Mouse (Mus musculus) neural tube, embryonic 11.5 days (tissue): ENCODE data around the gene Fam126b. TPM values are rescaled to one million over a fixed set of nuclear protein-coding genes. Genes with fewer than 3 reads are reported as not detected.
"Not testable (repeated sequence)": the region's sequence is repeated elsewhere in the genome, so short reads cannot be mapped to it uniquely, and the experiment has no call there.

Experiments used
- ATAC-seq: fragments of 200-750 bp; cut with Nextera tagmentation; 2 replicates; pipeline ENCODE4 v1.8.0; 2017; ENCODE audit warnings: moderate number of reproducible peaks, mild to moderate bottlenecking, moderate TSS enrichment, moderate library complexity; ENCODE audit not compliant: insufficient read depth, low FRiP score, low TSS enrichment
- DNase-seq: peaks from one replicate; pipeline ENCODE4 v3.0.0-alpha.2; 2015; ENCODE audit warnings: low spot score
- H3K27ac ChIP-seq: fragments of 300-500 bp; sonication (generic); 2 replicates; pipeline ENCODE4 v1.5.1; 2014; ENCODE audit warnings: low read depth, mild to moderate bottlenecking, low read length
- H3K27me3 ChIP-seq: fragments of 300-500 bp; sonication (generic); 2 replicates; pipeline ENCODE4 v1.6.1; 2014; ENCODE audit warnings: mild to moderate bottlenecking, low read length, mixed read lengths; ENCODE audit not compliant: control insufficient read depth, insufficient read depth
- H3K36me3 ChIP-seq: fragments of 300-500 bp; sonication (generic); 2 replicates; pipeline ENCODE4 v1.6.1; 2014; ENCODE audit warnings: mild to moderate bottlenecking, low read length, moderate library complexity, mixed read lengths; ENCODE audit not compliant: control insufficient read depth, insufficient read depth
- H3K4me1 ChIP-seq: fragments of 300-500 bp; sonication (generic); 2 replicates; pipeline ENCODE4 v1.6.1; 2014; ENCODE audit warnings: low read length, mixed read lengths; ENCODE audit not compliant: control insufficient read depth, insufficient read depth
- H3K4me2 ChIP-seq: fragments of 300-500 bp; sonication (generic); 2 replicates; pipeline ENCODE4 v1.6.1; 2014; ENCODE audit warnings: low read depth, mild to moderate bottlenecking, moderate library complexity
- H3K4me3 ChIP-seq: fragments of 300-500 bp; sonication (generic); 2 replicates; pipeline ENCODE4 v1.5.1; 2014; ENCODE audit warnings: low read depth, low read length
- H3K9ac ChIP-seq: fragments of 300-500 bp; sonication (generic); 2 replicates; pipeline ENCODE4 v1.6.1; 2014; ENCODE audit warnings: mild to moderate bottlenecking, low read length
- H3K9me3 ChIP-seq: fragments of 300-500 bp; sonication (generic); 2 replicates; pipeline ENCODE4 v1.6.1; 2016; ENCODE audit warnings: low read length; ENCODE audit not compliant: control insufficient read depth
- WGBS: fragments of 180-500 bp; shearing (Covaris S2); extraction: QIAGEN DNeasy Blood & Tissue Kit; methylation state at CpG from one replicate; pipeline ENCODE4 v1.1.7; 2014; 5-methylcytosine and 5-hydroxymethylcytosine counted together
- polyA plus RNA-seq: library from polyadenylated mRNA; unstranded; fragments of >200 nt; fragmentation: Nextera tagmentation; extraction: Ambion mirVana; gene quantifications from 2 replicates; pipeline ENCODE4 v1.2.1, GENCODE M21; 2014

Fam126b gene
- 7.0 and 8.6 TPM in 2 replicates for polyA plus RNA-seq

DNA sequence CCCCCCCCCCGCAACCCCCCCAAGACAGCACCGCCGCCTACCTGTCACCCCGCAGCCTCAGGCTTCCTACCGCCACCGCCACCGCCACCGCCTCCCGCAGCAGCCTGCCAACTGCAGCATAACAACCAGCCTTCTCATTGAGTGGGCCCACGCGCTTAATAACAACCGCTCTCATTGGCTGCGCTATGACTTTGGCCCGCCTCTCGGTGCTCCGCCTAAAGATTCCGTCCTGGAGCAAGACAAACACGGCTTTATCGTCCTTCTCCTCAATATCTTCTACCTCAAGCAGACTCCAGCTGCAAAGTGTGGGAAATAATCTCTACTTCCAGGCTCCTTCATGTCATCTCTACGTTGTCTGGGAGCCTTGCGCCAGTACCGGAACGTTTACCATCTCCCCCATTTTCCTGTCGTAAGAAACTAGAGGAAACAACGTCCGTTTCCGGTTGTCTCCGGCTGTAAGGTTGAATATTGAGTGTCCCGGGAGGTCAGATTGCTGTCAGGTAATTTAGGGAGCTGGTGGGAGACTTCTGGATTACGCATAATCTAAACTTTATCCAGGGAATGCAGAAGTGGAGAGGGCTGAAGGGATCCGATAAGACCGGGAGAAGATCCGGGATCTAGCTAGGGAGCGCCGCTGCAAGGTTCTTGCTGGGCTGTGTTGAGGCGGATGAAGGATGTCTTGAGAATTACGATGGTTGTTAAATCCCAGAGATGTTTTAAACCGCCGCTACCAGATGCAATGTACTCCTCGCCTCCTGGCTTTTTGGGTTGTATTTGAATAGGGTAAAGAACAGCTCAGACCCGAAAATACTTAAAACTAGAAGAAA lies at the start of gene Fam126b, which contains the start of gene Ndufb3:
Gene Fam126b (minus strand): TSS at position 153 of the 827 bp plus-strand sequence.
Gene Ndufb3 (plus strand): TSS at position 214 of the 827 bp plus-strand sequence.
- DNase-seq (peak; percentile 87), ATAC-seq (peak; percentile 98)
- Histone ChIP-seq H3K27ac (no peak within 1 kb of the TSS), H3K9ac (peak within 1 kb of the TSS; percentile 64), H3K27me3 (no peaks in the 10 kb centered on the region), H3K4me3 (peak within 1 kb of the TSS; percentile 78), H3K36me3 (no peaks in the 10 kb centered on the region), H3K9me3 (no peaks in the 10 kb centered on the region), H3K4me2 (peak within 1 kb of the TSS; percentile 58), H3K4me1 (no peaks in the 10 kb centered on the region)
- under 1% methylated on average over 41 of the region's 41 CpGs for WGBS

DNA sequence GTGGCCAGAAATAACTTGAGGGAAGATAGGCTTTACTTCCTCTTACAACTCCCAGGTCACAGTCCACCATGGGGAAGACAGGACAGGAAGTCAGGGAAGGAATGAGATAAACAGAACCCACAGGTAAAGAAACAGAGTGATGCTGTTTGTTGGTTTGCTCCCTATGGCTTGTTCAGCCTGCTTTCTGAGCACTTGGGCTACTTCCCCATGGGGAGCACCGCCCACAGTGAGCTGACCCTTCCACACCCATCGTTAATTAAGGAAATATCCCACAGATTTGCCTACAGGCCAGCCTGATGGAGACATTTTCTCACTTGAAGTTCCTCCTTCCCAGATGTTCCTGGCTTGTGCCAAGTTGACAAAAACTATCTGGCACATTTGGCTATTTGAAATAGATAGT lies 42.7 kb upstream of the Fam126b start:
- not testable (repeated sequence) for DNase-seq

DNA sequence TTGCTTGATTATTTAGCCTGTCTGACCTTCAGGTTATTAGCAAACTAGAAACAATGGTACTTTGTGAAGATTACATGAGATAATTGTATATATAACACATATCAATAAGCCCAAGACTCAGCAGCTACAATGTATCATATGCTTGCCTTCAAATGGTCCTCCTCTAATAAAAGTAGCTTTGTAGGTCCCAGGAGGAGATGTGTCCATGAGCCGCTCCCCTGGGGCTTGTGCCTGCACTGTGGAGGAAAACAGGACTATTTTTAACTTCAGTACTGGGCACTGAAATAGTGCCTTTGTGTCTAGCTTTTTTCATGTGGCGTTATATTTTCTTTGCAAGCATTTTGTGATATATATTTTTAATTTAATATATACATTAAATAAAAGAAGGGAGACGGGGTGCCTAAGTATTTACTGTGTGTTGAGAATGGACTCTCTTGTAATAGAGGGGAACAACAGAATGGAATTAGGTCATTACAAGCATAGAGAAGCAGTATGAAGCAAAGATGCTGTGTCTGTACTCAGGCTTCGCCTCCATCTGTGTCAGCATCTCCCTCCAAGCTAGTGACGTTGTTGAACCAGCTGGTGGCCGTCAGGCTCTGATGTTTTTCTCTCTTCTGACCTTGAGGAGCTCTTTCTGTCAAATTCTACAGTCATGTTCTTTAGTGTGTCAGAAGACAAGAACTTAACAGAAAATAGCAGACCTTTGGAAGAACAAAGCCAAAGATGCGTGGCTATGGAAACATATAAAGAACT lies 36.0 kb upstream of the Fam126b start:
- ATAC-seq (no peak), DNase-seq (no peak)
- H3K9me3 ChIP-seq = no peaks in the 10 kb centered on the region
- no peaks in the 10 kb centered on the region for H3K36me3 ChIP-seq
- no peak overlapping the region for H3K9ac ChIP-seq
- H3K4me3 ChIP-seq = no peak overlapping the region
- 77% methylated on average over 7 of the region's 7 CpGs for WGBS
- no peaks in the 10 kb centered on the region for H3K4me1 ChIP-seq
- no peak overlapping the region for H3K4me2 ChIP-seq
- H3K27ac ChIP-seq = no peak overlapping the region
- H3K27me3 ChIP-seq = no peaks in the 10 kb centered on the region

More for the DNA sequence above, 42.7 kb upstream of the Fam126b start:
- not testable (repeated sequence) for H3K27ac ChIP-seq, H3K4me1 ChIP-seq, H3K36me3 ChIP-seq, H3K4me3 ChIP-seq, H3K9me3 ChIP-seq, H3K9ac ChIP-seq, H3K4me2 ChIP-seq, ATAC-seq, H3K27me3 ChIP-seq
- 80% methylated on average over 1 of the region's 2 CpGs for WGBS

- Histone ChIP-seq H3K27me3 (no peaks in the 10 kb centered on the region), H3K4me2 (no peak overlapping the region), H3K36me3 (no peaks in the 10 kb centered on the region), H3K27ac (no peak overlapping the region), H3K4me1 (no peaks in the 10 kb centered on the region), H3K9ac (no peak overlapping the region), H3K9me3 (no peaks in the 10 kb centered on the region), H3K4me3 (no peak overlapping the region)
- no peak for DNase-seq
- 90% methylated on average over 3 of the region's 3 CpGs for WGBS
- ATAC-seq = no peak
Observed at GRCm38 (mm10) chr1:58621251-58621650, 35.1 kb upstream of the Fam126b start.

GRCm38 (mm10) chr1:58618766-58619165 lies 32.6 kb upstream of the Fam126b start:
- no peak overlapping the region for H3K27ac ChIP-seq
- no peak overlapping the region for H3K9ac ChIP-seq
- no peak overlapping the region for H3K4me2 ChIP-seq
- no peak overlapping the region for H3K4me3 ChIP-seq
- 89% methylated on average over 2 of the region's 2 CpGs for WGBS
- H3K27me3 ChIP-seq = no peaks in the 10 kb centered on the region
- no peaks in the 10 kb centered on the region for H3K9me3 ChIP-seq
- no peak for DNase-seq
- H3K4me1 ChIP-seq = no peaks in the 10 kb centered on the region
- ATAC-seq = no peak
- H3K36me3 ChIP-seq = no peaks in the 10 kb centered on the region

DNA sequence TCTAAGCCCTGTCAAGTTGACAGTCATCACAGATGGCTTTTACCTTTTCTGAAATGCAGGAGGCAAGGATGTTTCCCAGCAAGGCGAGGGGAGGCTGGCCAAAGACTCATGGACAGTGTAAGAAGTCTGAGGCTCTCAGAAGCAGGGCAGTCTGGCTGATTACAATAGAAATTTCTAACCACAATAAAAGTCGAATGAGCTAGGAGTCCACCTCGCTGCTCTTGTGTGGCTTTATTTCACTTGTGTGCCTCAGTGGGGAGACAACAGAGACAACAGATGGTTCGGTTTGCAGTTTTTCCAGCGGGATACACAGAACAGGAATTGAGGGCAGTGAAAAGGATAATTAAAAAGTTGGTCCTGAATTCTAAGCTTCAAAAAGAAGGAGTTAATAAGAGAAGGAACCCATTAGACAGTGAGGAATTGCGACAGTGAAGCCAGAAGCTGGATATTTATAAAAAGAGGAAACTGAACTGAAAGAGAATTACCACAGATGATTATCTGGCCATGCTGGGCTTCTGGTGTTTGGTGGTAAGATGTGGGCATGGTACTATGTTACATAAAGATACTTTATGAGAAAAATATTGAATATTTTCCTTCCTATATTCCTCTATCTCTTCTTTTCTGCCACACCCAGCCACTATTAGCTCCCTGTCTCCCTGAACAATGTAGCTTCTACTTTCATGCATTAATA lies 32.0 kb upstream of the Fam126b start:
- no peak for ATAC-seq

GRCm38 (mm10) chr1:58617076-58617475 lies 31.0 kb upstream of the Fam126b start:
- no peak overlapping the region for H3K27ac ChIP-seq
- ATAC-seq (no peak), DNase-seq (no peak)
- no peak overlapping the region for H3K9ac ChIP-seq
- H3K4me1 ChIP-seq = no peaks in the 10 kb centered on the region
- no peaks in the 10 kb centered on the region for H3K9me3 ChIP-seq
- H3K36me3 ChIP-seq = no peaks in the 10 kb centered on the region
- 68% methylated on average over 5 of the region's 5 CpGs for WGBS
- H3K4me2 ChIP-seq = no peak overlapping the region
- no peaks in the 10 kb centered on the region for H3K27me3 ChIP-seq
- no peak overlapping the region for H3K4me3 ChIP-seq

More for the DNA sequence above, 32.0 kb upstream of the Fam126b start:
- no peak overlapping the region for H3K4me3 ChIP-seq
- no peak for DNase-seq
- 71% methylated on average over 6 of the region's 6 CpGs for WGBS
- no peaks in the 10 kb centered on the region for H3K36me3 ChIP-seq
- H3K9me3 ChIP-seq = no peaks in the 10 kb centered on the region
- H3K4me1 ChIP-seq = no peaks in the 10 kb centered on the region
- no peak overlapping the region for H3K27ac ChIP-seq
- H3K9ac ChIP-seq = no peak overlapping the region
- H3K27me3 ChIP-seq = no peaks in the 10 kb centered on the region
- no peak overlapping the region for H3K4me2 ChIP-seq

GRCm38 (mm10) chr1:58616176-58616575 lies 30.1 kb upstream of the Fam126b start:
- ATAC-seq = no peak
- no peak for DNase-seq
- Histone ChIP-seq H3K4me3 (no peak overlapping the region), H3K4me1 (no peaks in the 10 kb centered on the region), H3K9me3 (no peaks in the 10 kb centered on the region), H3K4me2 (no peak overlapping the region), H3K9ac (no peak overlapping the region), H3K36me3 (no peaks in the 10 kb centered on the region), H3K27ac (no peak overlapping the region), H3K27me3 (no peaks in the 10 kb centered on the region)
- 78% methylated on average over 3 of the region's 3 CpGs for WGBS
